8 mouse cellular contexts compared by ENCODE assay signal in genomic region chr19:46878346-46878745, GRCm38 (mm10).
A peak's percentile ranks its signal among the peaks of the same experiment; 100 is the strongest.
DNase-seq lines count a peak whose midpoint lies in the region; ATAC-seq lines count a peak whose summit lies in the region.

No protein-coding gene starts in this region.

- H3K27ac ChIP-seq in kidney, embryonic 14.5 days (ENCODE audit: low read depth, low read length): no peak overlapping the region
- no peak overlapping the region for H3K27ac ChIP-seq in neural tube, embryonic 15.5 days (replicated peaks)

- H3K9me3 ChIP-seq in kidney, embryonic 14.5 days (ENCODE audit: control insufficient read depth, low read length): no peaks in the 10 kb centered on the region
- no peaks in the 10 kb centered on the region for H3K9me3 ChIP-seq in neural tube, embryonic 15.5 days (replicated peaks)

- H3K4me2 ChIP-seq in kidney, embryonic 14.5 days (replicated peaks; ENCODE audit: low read depth, low read length): no peak overlapping the region
- no peak overlapping the region for H3K4me2 ChIP-seq in neural tube, embryonic 15.5 days

- DNase-seq in kidney, adult 18-20 months: peak; percentile 77
- peak; percentile 42 for DNase-seq in ES-CJ7 (ENCODE audit: low read depth, low spot score)
- DNase-seq in cerebellum, adult 8-10 months: peak; percentile 90
- peak; percentile 67 to 76 for DNase-seq in heart, postnatal 36 days
- DNase-seq in left cerebral cortex, postnatal 25 days (ENCODE audit: low spot score in 2 of 2): peak; percentile 60 to 64
- DNase-seq in right cerebral cortex, postnatal 4 days: peak; percentile 70

- peaks cover 4% of the 10 kb centered on the region; the same call in 1 of the 2 replicates for H3K36me3 ChIP-seq in kidney, embryonic 14.5 days (ENCODE audit: control insufficient read depth, insufficient read depth, low read length)
- H3K36me3 ChIP-seq in neural tube, embryonic 15.5 days: peaks cover 27% of the 10 kb centered on the region

- intact Hi-C loops in heart, postnatal 36 days (cut with DNase I): no loop called here
- intact Hi-C loops in left cerebral cortex, postnatal 25 days (cut with DNase I): loop anchor here (5.0 kb wide), 1 partner anchor 164 kb away; no protein-coding TSS in a partner anchor

- no peaks in the 10 kb centered on the region for H3K27me3 ChIP-seq in kidney, embryonic 14.5 days (ENCODE audit: control insufficient read depth, insufficient read depth, low read length)
- H3K27me3 ChIP-seq in neural tube, embryonic 15.5 days (replicated peaks): no peaks in the 10 kb centered on the region

- H3K9ac ChIP-seq in kidney, embryonic 14.5 days (ENCODE audit: low read depth, low read length): no peak overlapping the region
- H3K9ac ChIP-seq in neural tube, embryonic 15.5 days (replicated peaks): no peak overlapping the region

- H3K4me3 ChIP-seq in kidney, embryonic 14.5 days (ENCODE audit: low read length): no peak overlapping the region
- no peak overlapping the region for H3K4me3 ChIP-seq in neural tube, embryonic 15.5 days (replicated peaks)

- no peaks in the 10 kb centered on the region for H3K4me1 ChIP-seq in kidney, embryonic 14.5 days (ENCODE audit: control insufficient read depth, insufficient read depth, low read length)
- H3K4me1 ChIP-seq in neural tube, embryonic 15.5 days: no peaks in the 10 kb centered on the region

- ATAC-seq in kidney, embryonic 14.5 days (ENCODE audit: low FRiP score, low TSS enrichment): no peak
- no peak for ATAC-seq in neural tube, embryonic 15.5 days (ENCODE audit: low FRiP score)

- 47% methylated on average over 13 of the region's 13 CpGs for WGBS in kidney, embryonic 14.5 days
- WGBS in neural tube, embryonic 15.5 days: 58% methylated on average over 13 of the region's 13 CpGs
